Mouse (Mus musculus) intestine, postnatal 0 days (tissue): ENCODE data around the gene Hoxb7. TPM values are rescaled to one million over a fixed set of nuclear protein-coding genes. Genes with fewer than 3 reads are reported as not detected.

Source experiments
- ATAC-seq: fragments of 200-750 bp; cut with Nextera tagmentation; 2 replicates; pipeline ENCODE4 v1.8.0; 2017; ENCODE audit warnings: mild to moderate bottlenecking, moderate TSS enrichment, moderate library complexity
- H3K27ac ChIP-seq: fragments of 300-500 bp; sonication (generic); 2 replicates; pipeline ENCODE4 v1.5.1; 2014; ENCODE audit warnings: mild to moderate bottlenecking, low read depth, low read length, moderate library complexity
- H3K27me3 ChIP-seq: fragments of 300-500 bp; sonication (generic); replicated peaks from 2 replicates; pipeline ENCODE4 v1.6.1; 2014; ENCODE audit warnings: low read length, mixed read lengths; ENCODE audit not compliant: control insufficient read depth, insufficient read depth
- H3K36me3 ChIP-seq: fragments of 300-500 bp; sonication (generic); 2 replicates; pipeline ENCODE4 v1.6.1; 2014; ENCODE audit warnings: mild to moderate bottlenecking, moderate library complexity; ENCODE audit not compliant: control insufficient read depth, insufficient read depth
- H3K4me1 ChIP-seq: fragments of 300-500 bp; sonication (generic); replicated peaks from 2 replicates; pipeline ENCODE4 v1.6.1; 2014; ENCODE audit warnings: antibody characterized with exemption, low read length, mixed read lengths; ENCODE audit not compliant: control insufficient read depth, insufficient read depth
- H3K4me2 ChIP-seq: fragments of 300-500 bp; sonication (generic); replicated peaks from 2 replicates; pipeline ENCODE4 v1.6.1; 2014; ENCODE audit warnings: low read depth, mild to moderate bottlenecking, moderate library complexity
- H3K4me3 ChIP-seq: fragments of 300-500 bp; sonication (generic); 2 replicates; pipeline ENCODE4 v1.5.1; 2014; ENCODE audit warnings: low read depth, low read length
- H3K9ac ChIP-seq: fragments of 300-500 bp; sonication (generic); 2 replicates; pipeline ENCODE4 v1.6.1; 2014; ENCODE audit warnings: mild to moderate bottlenecking, low read depth, low read length
- H3K9me3 ChIP-seq: fragments of 300-500 bp; sonication (generic); 2 replicates; pipeline ENCODE4 v1.6.1; 2016; ENCODE audit warnings: mixed run types; ENCODE audit not compliant: control insufficient read depth
- CTCF ChIP-seq: sonication (generic); IDR thresholded peaks from 2 replicates; pipeline ENCODE4 v1.5.1; 2016; ENCODE audit warnings: low read depth, mild to moderate bottlenecking, control low read depth, antibody characterized with exemption, moderate library complexity
- WGBS: fragments of 180-500 bp; shearing (Covaris S2); extraction: QIAGEN DNeasy Blood & Tissue Kit; methylation state at CpG from one replicate; pipeline ENCODE4 v1.1.7; 2014; 5-methylcytosine and 5-hydroxymethylcytosine counted together
- polyA plus RNA-seq: library from polyadenylated mRNA; unstranded; fragments of >200 nt; fragmentation: Nextera tagmentation; extraction: Ambion mirVana; gene quantifications from 2 replicates; pipeline ENCODE4 v1.2.1, GENCODE M21; 2015

Gene Hoxb7
- polyA plus RNA-seq, 1 experiment from 2014 or later = 8.5 TPM

DNA sequence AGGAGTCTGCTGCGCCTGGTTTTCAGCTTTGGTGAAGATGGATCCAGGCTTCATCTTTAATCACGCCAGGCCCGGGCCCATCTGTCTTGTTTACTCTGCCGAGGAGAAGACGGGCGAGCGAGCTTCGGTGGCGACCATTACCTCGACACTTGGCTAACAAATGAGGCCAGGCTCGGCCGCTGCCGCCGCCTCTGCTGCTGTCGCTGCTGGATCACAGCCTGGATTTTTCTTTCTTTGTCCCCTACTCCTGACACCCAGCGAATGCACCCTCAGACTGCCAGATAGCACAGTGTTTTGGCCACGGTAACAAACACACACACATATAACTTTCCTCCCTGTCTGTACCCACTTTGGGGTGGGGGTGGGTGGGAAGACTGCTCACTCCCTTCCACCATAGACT, 34.3 kb downstream of the Hoxb7 start:
- Histone ChIP-seq H3K4me3 (peak overlapping the region; percentile 59), H3K9me3 (no peaks in the 10 kb centered on the region), H3K36me3 (no peaks in the 10 kb centered on the region), H3K9ac (peak overlapping the region; percentile 22; the same call in 1 of the 2 replicates), H3K4me2 (peak overlapping the region; percentile 83), H3K4me1 (no peaks in the 10 kb centered on the region), H3K27me3 (peaks cover 29% of the 10 kb centered on the region), H3K27ac (peak overlapping the region; percentile 37; the same call in 1 of the 2 replicates)
- WGBS = 26% methylated on average over 17 of the region's 17 CpGs
- no peak for TF ChIP-seq CTCF
- no peak for ATAC-seq

DNA sequence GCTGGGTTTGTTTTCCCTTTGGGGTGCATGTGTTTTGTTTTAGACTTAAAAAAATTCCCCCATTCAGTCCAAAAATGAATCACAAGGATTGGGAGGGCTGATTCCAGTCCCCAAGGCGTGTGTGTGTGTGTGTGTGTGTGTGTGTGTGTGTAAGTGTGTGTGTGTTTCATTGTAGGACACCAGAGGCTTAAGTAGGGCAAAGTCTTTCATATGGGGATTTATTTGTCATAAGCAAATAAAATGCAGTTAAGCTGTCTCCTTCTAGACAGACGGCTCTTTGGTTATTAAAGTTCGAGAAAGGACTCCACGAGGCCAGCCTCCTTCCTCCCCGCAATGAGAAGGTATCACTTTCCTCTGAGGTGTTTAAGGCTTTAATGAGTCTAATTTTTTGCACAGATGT, 35.4 kb downstream of the Hoxb7 start:
- WGBS = 30% methylated on average over 5 of the region's 5 CpGs
- H3K4me2 ChIP-seq = peak overlapping the region; percentile 83

DNA sequence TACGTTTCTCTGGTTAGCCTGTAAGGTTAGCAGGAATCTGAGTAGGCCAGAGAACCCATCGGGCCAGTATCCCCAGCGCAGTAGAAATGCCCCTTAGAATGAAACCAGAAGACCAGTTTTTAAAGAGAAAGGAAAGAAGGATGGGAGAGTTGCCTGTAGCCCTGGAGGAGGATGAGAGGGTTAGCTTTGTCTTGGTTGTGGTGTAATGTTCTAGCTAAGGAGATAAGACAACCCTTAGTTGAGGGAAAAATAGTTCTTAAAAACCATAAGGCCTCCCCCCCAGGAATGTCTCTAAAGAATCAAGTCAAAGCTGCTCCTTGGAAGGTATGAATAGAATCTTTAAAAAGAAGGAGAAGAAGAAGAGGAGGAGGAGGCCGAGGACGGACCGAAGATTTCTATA, 36.3 kb downstream of the Hoxb7 start:
- H3K27me3 ChIP-seq = peaks cover 23% of the 10 kb centered on the region
- H3K9me3 ChIP-seq = no peaks in the 10 kb centered on the region
- H3K4me3 ChIP-seq = peak overlapping the region; percentile 9; the same call in 1 of the 2 replicates
- H3K36me3 ChIP-seq = no peaks in the 10 kb centered on the region
- H3K4me1 ChIP-seq = no peaks in the 10 kb centered on the region
- peak overlapping the region; percentile 83 for H3K4me2 ChIP-seq
- 0 out of 2 replicates have a peak overlapping the region, but pooled peaks have one; percentile 13 for H3K9ac ChIP-seq
- no peak for TF ChIP-seq CTCF
- H3K27ac ChIP-seq = peak overlapping the region; percentile 36; the same call in 1 of the 2 replicates
- 40% methylated on average over 6 of the region's 6 CpGs for WGBS
- no peak for ATAC-seq

More for the DNA sequence above, 35.4 kb downstream of the Hoxb7 start:
- no peak for TF ChIP-seq CTCF
- ATAC-seq = no peak
- Histone ChIP-seq H3K27me3 (peaks cover 24% of the 10 kb centered on the region), H3K9ac (peak overlapping the region; percentile 5; the same call in 1 of the 2 replicates), H3K36me3 (no peaks in the 10 kb centered on the region), H3K4me1 (no peaks in the 10 kb centered on the region), H3K9me3 (no peaks in the 10 kb centered on the region), H3K4me3 (0 out of 2 replicates have a peak overlapping the region, but pooled peaks have one; percentile 9), H3K27ac (peak overlapping the region; percentile 36; the same call in 1 of the 2 replicates)

DNA sequence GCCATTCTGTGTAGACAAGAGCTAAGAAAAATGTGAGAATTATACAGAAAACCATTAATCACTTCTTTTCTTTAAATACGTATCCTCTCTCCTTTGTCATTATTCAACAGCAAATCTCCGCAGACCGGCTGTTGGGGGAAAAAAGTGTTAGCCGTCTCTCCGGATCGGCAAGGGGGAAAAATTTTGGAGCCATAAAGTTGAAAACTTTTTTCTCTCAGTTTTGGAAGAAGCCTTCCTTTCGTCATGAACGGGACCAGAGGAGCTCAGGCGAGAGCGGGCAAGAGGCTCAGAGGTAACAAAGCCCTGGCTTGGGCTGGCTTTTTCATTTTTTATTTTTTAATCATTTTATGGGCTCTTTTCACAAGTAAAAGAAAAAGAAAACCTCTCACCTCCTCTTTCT, 36.7 kb downstream of the Hoxb7 start, which contains the start of gene Hoxb3:
Gene Hoxb3 (plus strand): TSS at position 173 of the 400 bp plus-strand sequence.
- Histone ChIP-seq H3K4me3 (peak within 1 kb of the TSS; percentile 9; the same call in 1 of the 2 replicates), H3K27ac (peak within 1 kb of the TSS; percentile 42), H3K9ac (0 out of 2 replicates have a peak within 1 kb of the TSS, but pooled peaks have one; percentile 13), H3K27me3 (peaks cover 19% of the 10 kb centered on the region), H3K9me3 (no peaks in the 10 kb centered on the region), H3K4me2 (peak within 1 kb of the TSS; percentile 83), H3K4me1 (no peaks in the 10 kb centered on the region), H3K36me3 (no peaks in the 10 kb centered on the region)
- ATAC-seq = no peak
- WGBS = 51% methylated on average over 10 of the region's 10 CpGs
- no peak for TF ChIP-seq CTCF

DNA sequence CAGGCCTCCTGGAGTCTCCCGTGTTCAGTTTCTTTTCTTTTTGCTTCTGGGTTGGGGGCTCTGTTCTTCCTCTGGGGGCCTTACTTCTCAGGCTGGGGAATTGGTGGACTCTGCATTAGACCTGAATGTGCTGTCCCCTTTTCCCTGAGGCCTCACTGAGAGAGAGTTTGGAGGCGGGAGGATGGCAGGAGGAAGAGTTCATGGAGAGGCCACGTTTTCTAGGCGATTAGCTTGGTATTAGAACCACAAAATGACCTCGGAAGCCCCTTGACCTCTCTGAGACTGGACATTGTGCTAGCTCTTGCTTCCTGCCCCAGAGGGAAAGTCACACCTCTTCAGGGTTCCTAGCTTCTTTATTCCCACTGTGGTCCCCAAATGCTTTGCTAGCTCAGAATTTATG, 37.7 kb downstream of the Hoxb7 start:
- Histone ChIP-seq H3K27me3 (peaks cover 12% of the 10 kb centered on the region), H3K27ac (no peak overlapping the region), H3K9me3 (no peaks in the 10 kb centered on the region), H3K36me3 (no peaks in the 10 kb centered on the region), H3K9ac (no peak overlapping the region), H3K4me1 (no peaks in the 10 kb centered on the region), H3K4me2 (peak overlapping the region; percentile 83), H3K4me3 (peak overlapping the region; percentile 5; the same call in 1 of the 2 replicates)
- TF ChIP-seq CTCF = no peak
- ATAC-seq = no peak
- 30% methylated on average over 5 of the region's 5 CpGs for WGBS

DNA sequence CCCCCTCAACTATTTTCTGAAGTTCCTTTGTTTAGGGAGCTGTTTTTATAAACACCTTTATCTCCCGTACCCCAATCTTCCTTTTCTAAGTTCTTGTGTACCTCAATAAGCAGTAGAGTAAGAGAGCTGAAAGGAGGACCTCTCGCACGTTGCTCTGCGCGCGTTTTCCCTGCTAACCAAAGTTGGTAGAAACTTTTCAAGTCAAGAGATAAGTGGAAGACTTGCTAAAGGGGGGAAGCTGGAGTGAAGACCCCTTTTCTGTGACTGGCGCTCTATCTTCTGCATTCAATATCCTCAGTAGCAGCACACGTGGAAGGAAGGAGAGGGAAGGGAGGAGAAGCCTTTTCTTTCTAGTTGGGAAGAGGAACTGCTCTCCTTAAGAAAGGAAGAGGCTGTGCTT, 38.5 kb downstream of the Hoxb7 start:
- 0 out of 2 replicates have a peak overlapping the region, but pooled peaks have one; percentile 57 for H3K9ac ChIP-seq
- H3K4me1 ChIP-seq = no peaks in the 10 kb centered on the region; the same call in 1 of the 2 replicates
- H3K9me3 ChIP-seq = no peaks in the 10 kb centered on the region
- 37% methylated on average over 8 of the region's 8 CpGs for WGBS
- peak overlapping the region; percentile 17 for H3K4me3 ChIP-seq
- TF ChIP-seq CTCF = no peak
- H3K4me2 ChIP-seq = peak overlapping the region; percentile 83
- no peak for ATAC-seq
- H3K36me3 ChIP-seq = no peaks in the 10 kb centered on the region
- no peak overlapping the region for H3K27ac ChIP-seq
- H3K27me3 ChIP-seq = peaks cover 12% of the 10 kb centered on the region
